12 mouse cellular contexts compared by ENCODE assay signal in genomic region chr8:126908805-126909204, GRCm38 (mm10). TPM values are rescaled to one million over a fixed set of nuclear protein-coding genes. Genes with fewer than 3 reads are reported as not detected.
DNase-seq lines count a peak whose midpoint lies in the region; ATAC-seq lines count a peak whose summit lies in the region.
"Had no signal": no experiment of that assay in that cellular context is flagged by ENCODE, and none has a peak within 500 bp of the region (broad histone marks: within the 10 kb centered on the region; RNA-seq: fewer than 3 reads in every experiment).

No protein-coding gene starts in this region.

- H3K4me2 ChIP-seq in heart, embryonic 12.5 days, result no peak overlapping the region
- no peak overlapping the region for H3K4me2 ChIP-seq in forebrain, embryonic 11.5 days (ENCODE audit: low read depth, low read length, severe bottlenecking)
- no peak overlapping the region for H3K4me2 ChIP-seq in forebrain, embryonic 12.5 days
- H3K4me2 ChIP-seq: embryonic facial prominence, embryonic 15.5 days; heart, embryonic 15.5 days; midbrain, embryonic 13.5 days had no signal

- no peaks in the 10 kb centered on the region; the same call in 1 of the 2 replicates for H3K9me3 ChIP-seq in heart, embryonic 12.5 days (replicated peaks)
- H3K9me3 ChIP-seq in forebrain, embryonic 11.5 days (ENCODE audit: control insufficient read depth, low read length), result no peaks in the 10 kb centered on the region
- H3K9me3 ChIP-seq in forebrain, embryonic 12.5 days, result no peaks in the 10 kb centered on the region
- H3K9me3 ChIP-seq: embryonic facial prominence, embryonic 15.5 days; heart, embryonic 15.5 days had no signal

- H3K4me1 ChIP-seq in heart, embryonic 12.5 days (replicated peaks), result peaks cover 27% of the 10 kb centered on the region
- H3K4me1 ChIP-seq in forebrain, embryonic 11.5 days (replicated peaks; ENCODE audit: control insufficient read depth, insufficient read depth, low read length), result no peaks in the 10 kb centered on the region
- H3K4me1 ChIP-seq in forebrain, embryonic 12.5 days, result peaks cover 6% of the 10 kb centered on the region

- H3K27ac ChIP-seq in heart, embryonic 12.5 days (ENCODE audit: poor library complexity, severe bottlenecking), result no peak overlapping the region
- no peak overlapping the region for H3K27ac ChIP-seq in forebrain, embryonic 11.5 days (ENCODE audit: low read depth, low read length)
- no peak overlapping the region for H3K27ac ChIP-seq in forebrain, embryonic 12.5 days
- H3K27ac ChIP-seq: embryonic facial prominence, embryonic 15.5 days; heart, embryonic 15.5 days; midbrain, embryonic 13.5 days had no signal

- no peak overlapping the region for H3K9ac ChIP-seq in heart, embryonic 12.5 days
- no peak overlapping the region for H3K9ac ChIP-seq in forebrain, embryonic 11.5 days (ENCODE audit: low read length)
- no peak overlapping the region for H3K9ac ChIP-seq in forebrain, embryonic 12.5 days
- H3K9ac ChIP-seq: embryonic facial prominence, embryonic 15.5 days; heart, embryonic 15.5 days; midbrain, embryonic 13.5 days had no signal

- no peak for ATAC-seq in heart, embryonic 12.5 days (ENCODE audit: insufficient number of reproducible peaks, low FRiP score)
- ATAC-seq in common myeloid progenitor, adult 5-6 weeks (replicated peaks; ENCODE audit: low read depth, poor library complexity, severe bottlenecking), result peak; percentile 84
- no peak for ATAC-seq in forebrain, embryonic 11.5 days (replicated peaks; ENCODE audit: low FRiP score)
- ATAC-seq in forebrain, embryonic 12.5 days (ENCODE audit: low FRiP score), result no peak
- ATAC-seq: midbrain, embryonic 13.5 days had no signal

- no peak overlapping the region for H3K4me3 ChIP-seq in heart, embryonic 12.5 days
- H3K4me3 ChIP-seq in forebrain, embryonic 11.5 days (ENCODE audit: low read depth, low read length), result no peak overlapping the region
- H3K4me3 ChIP-seq in forebrain, embryonic 12.5 days (replicated peaks), result no peak overlapping the region
- H3K4me3 ChIP-seq: embryonic facial prominence, embryonic 15.5 days; heart, embryonic 15.5 days; midbrain, embryonic 13.5 days had no signal

- no peaks in the 10 kb centered on the region for H3K27me3 ChIP-seq in heart, embryonic 12.5 days (replicated peaks)
- H3K27me3 ChIP-seq in forebrain, embryonic 11.5 days (ENCODE audit: control insufficient read depth, insufficient read depth, low read length), result no peaks in the 10 kb centered on the region
- no peaks in the 10 kb centered on the region for H3K27me3 ChIP-seq in forebrain, embryonic 12.5 days
- H3K27me3 ChIP-seq: embryonic facial prominence, embryonic 15.5 days; heart, embryonic 15.5 days; midbrain, embryonic 13.5 days had no signal

- WGBS in heart, embryonic 12.5 days, result 56% methylated on average over 6 of the region's 6 CpGs
- 82% methylated on average over 6 of the region's 6 CpGs for WGBS in forebrain, embryonic 11.5 days
- WGBS in forebrain, embryonic 12.5 days, result 82% methylated on average over 6 of the region's 6 CpGs

- H3K36me3 ChIP-seq in heart, embryonic 12.5 days, result no peaks in the 10 kb centered on the region
- no peaks in the 10 kb centered on the region for H3K36me3 ChIP-seq in forebrain, embryonic 11.5 days (ENCODE audit: control insufficient read depth, insufficient read depth, low read length)
- no peaks in the 10 kb centered on the region for H3K36me3 ChIP-seq in forebrain, embryonic 12.5 days (replicated peaks)
- H3K36me3 ChIP-seq: embryonic facial prominence, embryonic 15.5 days; heart, embryonic 15.5 days; midbrain, embryonic 13.5 days had no signal

- peak; percentile 98 for DNase-seq in heart, adult 11 months
- DNase-seq in 416B (ENCODE audit: low read depth), result peak; percentile 77
- DNase-seq in lung, postnatal 10 days, result peak; percentile 64
- no peak for DNase-seq in forebrain, embryonic 11.5 days (ENCODE audit: low spot score)
- DNase-seq in ovary, adult 18-20 months (ENCODE audit: low spot score), result no peak
- DNase-seq: right cerebral cortex, adult 18-20 months had no signal

RNA-seq across cellular contexts. Expression of gene Tomm20, which starts 36.8 kb away (rescaled TPM):
- 211 TPM in 2 replicates for polyA plus RNA-seq in heart, embryonic 12.5 days (2016; fragmentation: Nextera tagmentation; extraction: Ambion mirVana)
- total RNA-seq in common myeloid progenitor, adult 5-6 weeks (2017), result 126 and 160 TPM in 2 replicates
- polyA plus RNA-seq in forebrain, embryonic 11.5 days (2014; fragmentation: Nextera tagmentation; extraction: Ambion mirVana), result 219 and 231 TPM in 2 replicates
- polyA plus RNA-seq in forebrain, embryonic 12.5 days (2016; fragmentation: Nextera tagmentation; extraction: Ambion mirVana), result 194 and 201 TPM in 2 replicates

Comparison
In these comparisons a context has a peak if more than half of its experiments do, and no peak if none do; other contexts are left out.
1. DNase-seq: peak in heart, adult 11 months (single experiment), 416B (single experiment) and lung, postnatal 10 days (single experiment); none in forebrain, embryonic 11.5 days (single experiment) and ovary, adult 18-20 months (single experiment).